Mouse (Mus musculus) thymus, postnatal 36 days (tissue): Measurements from ENCODE around the gene Herc3.

Experiments
- DNase-seq, 2 experiments: peaks; one replicate each; pipeline ENCODE4 v3.0.0; 2022; ENCODE audit warnings: mixed read lengths in 2 of 2

Herc3 gene

DNA sequence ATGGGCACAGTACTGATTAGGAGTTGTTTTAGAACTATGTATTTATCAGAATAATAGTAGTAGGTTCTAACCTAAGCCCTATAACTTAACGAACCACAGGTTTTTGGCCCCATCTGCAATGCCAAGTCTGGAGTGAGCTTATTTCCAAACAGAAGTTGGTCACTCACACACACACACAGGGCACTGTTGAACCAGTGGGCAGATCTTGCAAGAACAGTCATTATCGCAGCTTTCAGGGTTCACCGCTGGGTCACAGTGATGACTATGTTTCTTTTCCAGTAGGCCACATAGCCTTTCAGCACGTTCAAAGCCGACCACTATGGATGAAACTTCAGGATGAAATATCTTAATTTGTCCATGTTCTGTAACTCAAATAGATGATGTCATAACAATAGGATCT lies 91.2 kb downstream of the Herc3 start:
- DNase-seq, result no peak

DNA sequence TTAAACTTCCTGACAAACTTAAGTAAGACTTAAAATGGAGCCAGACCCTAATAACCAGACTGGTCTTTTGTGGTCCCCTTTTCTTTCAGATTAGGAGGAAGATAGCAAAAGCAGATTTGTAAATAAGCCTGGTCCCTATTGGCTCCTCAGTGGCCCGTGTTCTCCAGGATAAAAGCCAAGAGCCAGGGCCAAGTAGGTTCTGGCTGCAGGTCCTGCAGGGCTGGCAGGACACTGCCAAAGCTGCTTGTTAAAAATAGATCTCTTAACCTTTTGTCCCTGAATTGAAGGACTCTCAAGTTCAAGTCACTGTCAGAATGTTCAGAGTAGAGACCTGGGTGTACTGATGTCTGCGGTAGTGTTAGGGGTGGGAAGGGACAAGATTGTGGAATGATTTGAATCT lies 96.6 kb downstream of the Herc3 start:
- no peak for DNase-seq

DNA sequence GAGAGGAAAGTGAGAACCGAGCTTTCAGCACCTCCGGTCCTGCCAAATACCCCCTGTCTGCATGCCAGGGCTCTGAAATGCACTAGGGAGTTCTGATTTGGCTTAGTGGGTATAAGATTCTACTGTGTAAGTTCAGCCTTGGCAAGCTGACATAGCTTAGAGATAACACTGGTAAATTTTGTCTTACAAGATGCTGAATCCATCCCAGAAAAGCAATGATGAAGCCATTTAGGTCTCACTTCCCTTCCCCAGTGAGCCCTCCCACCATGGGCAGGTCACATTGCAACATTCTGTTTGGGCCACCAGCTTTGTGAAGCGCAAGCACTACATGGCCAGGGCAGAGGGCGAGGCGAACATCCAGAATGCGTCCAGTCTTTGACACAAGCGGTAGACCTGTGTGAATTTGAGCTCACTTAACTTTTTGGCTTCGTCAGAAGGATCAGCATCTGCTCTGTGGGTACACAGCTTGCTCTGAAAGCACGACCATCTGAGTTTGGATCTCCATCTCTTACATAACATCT lies 98.7 kb downstream of the Herc3 start:
- DNase-seq, result no peak

DNA sequence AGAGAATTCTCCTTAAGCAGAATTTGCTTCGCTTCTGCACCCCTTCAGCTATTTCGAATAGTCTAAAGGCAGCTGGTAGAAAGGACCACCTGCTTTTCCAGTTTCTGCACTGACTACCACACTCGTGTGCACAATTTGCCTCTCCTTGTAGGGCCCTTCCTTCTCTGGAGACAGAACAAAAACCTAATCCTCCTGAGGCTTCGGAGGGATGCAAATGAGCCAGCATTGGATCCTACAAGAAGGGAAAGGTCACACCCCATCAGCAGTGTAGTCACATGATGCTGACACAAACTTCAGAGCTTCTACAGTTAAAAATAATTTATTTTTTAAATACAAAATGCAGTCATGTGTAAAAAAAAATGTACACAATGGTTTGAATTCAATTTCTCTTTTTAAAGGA lies 99.9 kb downstream of the Herc3 start:
- no peak for DNase-seq

DNA sequence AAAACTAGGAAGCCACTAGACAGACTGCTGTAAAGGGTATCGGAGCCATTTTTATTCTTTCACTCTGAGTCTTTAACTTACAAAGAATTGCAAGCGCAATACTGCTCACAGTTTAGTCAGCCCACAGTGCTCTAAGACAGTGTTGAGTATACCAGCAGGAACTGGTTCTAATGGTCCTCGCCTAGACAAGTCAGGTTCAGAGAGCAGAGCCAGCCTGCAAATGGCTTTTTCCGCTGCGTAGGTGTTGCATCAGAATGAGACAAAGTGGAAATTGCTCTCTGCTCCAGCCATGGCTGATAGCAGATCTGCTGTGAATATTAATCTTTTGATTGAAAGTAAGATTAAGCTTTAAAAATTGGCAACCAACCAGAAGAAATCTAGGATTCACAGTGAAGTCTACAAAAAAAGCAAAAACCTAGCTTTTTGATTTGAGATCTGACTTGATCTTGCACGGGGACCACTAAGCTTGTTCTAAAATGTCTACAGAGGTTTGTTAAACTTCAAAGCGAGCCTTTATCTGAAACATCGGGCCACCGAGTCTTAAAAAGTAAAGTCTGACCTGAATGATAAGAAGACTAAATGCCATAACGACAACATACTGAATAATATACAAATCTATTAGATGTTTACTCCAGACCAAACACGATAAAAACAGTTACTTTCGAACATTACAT lies 101.4 kb downstream of the Herc3 start:
- no peak for DNase-seq

DNA sequence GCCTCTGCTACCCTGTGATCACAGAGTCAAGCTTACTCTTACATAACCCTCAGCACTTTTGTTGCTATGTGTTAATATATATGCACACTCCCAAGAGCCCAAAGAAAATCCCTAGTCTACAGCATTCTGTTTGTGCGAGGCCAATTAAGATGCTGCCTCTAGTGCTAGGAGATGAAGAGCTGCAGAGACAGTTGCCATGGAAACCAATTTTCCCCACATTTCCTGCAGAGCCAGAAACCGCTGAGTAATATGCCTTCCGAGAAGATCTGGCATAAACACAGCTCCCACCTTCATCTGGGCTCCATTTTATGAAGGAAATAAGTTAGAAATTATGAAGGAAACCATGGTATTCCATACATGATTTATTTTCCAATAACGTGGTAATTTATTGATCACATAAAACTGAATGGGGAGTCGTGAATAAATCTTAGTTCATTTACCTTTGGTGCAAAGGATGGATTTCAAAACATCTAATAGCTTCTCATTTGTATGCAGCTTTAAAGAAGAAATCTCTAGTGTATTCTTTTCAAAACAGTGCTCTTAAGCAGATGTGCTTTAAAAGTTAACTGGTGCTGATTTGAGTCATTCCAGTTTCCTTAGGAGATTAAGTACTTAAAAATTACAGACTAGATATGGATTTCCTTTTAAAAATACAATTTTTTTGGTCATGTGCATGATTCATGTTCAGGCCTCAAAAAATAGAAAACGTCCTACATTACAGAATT lies 102.1 kb downstream of the Herc3 start:
- no peak for DNase-seq

DNA sequence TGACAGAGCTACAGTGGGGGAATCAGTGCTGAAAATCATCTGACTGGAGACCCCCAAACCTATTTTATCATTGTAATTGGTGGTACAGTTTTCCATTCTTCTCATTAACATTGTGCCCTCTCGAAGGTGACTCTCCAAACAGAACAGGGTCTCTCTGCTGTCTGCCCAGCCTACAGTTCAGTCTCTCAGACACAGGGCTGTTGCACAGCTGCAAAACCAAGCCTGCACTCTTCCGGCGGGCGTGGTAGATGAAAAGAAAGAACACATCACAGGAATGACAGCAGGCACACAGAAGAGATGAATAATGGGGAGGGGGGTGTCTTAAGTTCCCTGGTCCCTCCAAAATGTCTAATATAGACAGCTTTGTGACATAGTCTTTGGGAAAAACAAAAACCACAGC lies 102.9 kb downstream of the Herc3 start:
- peak in 1 of 2 experiments; percentile 15 for DNase-seq

DNA sequence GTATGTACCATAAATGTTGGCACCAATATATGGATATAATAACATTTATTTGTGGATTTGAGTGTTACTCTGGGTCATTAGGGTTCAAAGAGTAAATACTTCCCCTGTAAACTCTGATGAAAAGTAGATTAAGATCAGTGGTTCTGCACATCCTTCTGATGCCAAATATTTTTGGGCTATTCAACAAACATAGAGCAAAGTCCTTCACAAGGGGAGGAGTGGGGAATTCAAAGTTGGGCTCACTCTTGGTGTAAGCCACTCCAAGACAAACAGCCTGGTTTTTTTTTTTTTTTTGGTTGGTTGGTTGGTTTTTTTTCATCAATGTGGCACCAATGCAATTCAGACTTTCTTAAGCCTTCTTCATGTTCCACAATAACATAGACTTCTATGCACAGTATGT lies 106.5 kb downstream of the Herc3 start:
- DNase-seq, result no peak

DNA sequence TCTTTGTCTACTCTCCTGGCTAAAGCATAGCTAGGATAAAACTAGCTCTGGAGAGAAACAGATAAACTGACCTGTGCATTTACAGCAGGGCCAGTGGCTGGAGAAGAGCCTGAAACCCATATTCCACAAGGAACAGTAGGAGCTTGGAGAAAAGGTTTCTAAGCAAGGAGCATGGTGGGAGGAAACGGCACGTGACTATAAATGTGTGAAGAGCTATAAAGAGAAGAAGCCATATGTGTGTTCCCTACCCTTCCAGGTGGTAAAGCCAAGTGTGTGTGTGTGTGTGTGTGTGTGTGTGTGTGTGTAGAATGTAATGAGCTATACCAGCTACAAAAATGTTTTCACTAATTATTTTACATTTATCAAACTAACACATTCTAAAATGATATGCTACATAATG lies 111.0 kb downstream of the Herc3 start:
- no peak for DNase-seq

DNA sequence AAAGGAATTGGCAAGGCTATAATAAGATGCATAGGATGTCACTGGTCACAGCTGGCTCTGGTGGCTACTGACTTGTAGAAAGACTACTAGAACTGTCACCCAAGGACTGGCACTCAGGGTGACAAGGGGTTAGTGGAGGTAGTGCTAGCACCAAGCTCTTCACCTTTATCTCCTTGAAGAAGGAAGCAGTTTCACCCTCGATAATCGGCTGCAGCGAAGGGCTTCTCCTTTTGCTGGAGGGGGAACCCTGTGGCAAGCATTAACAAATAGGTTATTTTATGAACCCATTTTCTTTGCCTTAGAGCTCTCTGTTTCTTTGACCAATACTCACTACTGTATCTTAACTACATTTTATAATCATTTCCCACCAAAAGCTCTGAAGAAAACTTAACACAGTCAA lies 112.7 kb downstream of the Herc3 start:
- DNase-seq, result no peak

DNA sequence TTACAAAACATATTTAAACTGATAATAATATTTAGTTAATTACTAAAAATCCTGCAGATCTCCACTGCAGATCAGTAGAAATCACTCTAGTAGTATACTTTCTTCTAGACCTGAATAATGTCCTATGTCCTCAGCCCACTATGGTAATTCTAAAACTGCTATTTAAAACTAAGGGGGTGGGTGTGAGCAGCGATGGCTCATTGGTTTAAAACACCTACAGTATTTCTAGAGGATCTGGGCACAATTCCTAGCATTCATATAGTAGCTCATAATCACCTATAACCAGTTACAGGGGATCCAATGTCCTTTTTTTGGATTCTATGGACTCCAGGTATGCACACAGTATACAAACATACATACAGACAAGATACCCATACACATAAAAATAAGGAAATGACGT lies 115.0 kb downstream of the Herc3 start:
- no peak for DNase-seq

DNA sequence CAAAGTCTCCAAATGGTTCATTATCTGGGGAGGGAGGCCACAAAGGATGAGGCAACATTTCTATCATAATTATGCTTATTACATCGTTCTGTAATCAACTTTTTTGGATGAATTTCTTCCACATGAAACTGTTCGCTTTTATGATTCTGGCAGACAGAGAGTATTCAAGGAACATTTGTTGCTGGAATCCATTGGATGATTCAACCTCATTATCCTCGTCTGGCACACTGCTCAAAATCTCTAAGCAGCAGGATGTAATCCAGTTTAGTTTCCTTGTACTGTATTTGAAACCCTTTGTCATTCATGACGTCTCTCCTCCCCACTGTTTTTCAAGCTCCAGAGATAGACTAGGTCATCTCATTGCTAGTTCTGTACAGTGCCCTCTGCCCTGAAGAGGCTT lies 115.6 kb downstream of the Herc3 start:
- DNase-seq, result no peak

DNA sequence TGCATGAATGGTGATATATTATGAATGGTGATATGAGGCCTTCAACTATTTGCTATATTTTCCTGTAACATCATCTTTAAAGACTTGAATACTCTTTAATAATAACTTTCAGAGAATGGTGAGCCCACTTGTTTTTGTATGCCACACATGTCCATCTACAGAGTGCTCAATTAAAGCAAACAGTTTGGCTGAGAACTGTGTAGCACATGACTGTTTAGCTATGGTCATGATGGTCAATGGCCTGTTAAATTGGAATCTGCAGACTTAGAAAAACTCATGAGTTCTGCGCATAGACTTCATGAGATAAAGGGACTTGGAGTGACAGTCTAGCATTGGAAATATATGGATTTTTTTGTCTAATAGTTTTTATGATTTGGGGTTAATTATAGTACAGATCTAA lies 119.1 kb downstream of the Herc3 start:
- DNase-seq, result no peak

DNA sequence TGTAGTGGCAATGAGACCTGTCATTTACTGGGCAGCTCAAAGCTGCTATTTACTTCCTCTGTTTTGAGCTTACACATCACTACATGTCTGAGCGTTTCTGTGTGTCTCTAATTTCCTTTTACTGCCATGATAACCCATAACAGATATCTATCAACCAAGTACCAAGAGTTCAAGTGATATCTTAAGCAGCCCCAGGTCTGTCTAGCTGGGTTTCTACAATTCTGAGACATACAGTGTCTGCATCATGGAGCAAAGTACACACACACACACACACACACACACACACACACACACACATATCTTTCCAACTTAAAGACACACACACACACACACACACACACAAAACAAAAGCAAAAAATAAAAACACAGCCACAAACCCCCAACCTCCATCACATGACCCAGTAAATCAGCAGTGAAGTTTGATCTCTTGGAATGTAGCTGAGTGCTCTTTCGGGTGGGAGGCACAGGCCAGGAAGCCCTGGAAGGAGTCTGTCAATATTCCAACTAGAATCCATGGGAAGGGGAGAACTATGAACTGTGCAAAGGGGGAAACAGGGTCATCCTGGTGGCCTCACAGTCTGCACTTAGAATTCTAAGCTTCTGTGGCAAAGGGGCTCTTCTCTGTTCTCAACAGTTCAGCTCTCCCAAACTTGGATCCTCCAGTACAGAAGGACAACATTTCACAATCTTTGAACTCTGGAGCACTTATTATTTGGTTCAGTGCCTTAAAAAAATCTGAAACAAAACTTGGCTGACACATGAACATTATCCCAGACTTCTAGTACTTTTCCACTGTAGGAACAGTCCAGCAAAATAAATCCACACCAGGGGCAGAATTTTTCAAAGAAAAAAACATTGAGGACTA lies 120.1 kb downstream of the Herc3 start:
- DNase-seq, result no peak

DNA sequence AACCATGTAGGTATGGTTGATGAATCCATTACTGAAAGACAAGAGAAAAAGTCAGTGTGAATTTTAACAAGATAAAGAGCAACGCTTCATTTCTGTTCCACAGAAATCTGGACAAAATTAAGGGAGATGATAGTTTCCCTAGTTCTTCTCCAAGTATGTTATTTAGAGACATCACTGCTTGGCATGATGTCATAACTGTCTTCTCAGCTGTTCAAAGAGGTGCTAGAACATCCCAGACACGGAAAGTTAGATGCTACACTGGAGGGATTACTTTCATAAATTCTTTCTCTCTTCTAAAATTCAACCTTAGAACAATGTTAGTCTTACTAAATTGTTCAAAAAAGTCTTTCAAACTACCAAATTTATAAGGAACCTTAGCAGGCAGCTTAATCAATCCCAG lies 129.3 kb downstream of the Herc3 start:
- no peak for DNase-seq

DNA sequence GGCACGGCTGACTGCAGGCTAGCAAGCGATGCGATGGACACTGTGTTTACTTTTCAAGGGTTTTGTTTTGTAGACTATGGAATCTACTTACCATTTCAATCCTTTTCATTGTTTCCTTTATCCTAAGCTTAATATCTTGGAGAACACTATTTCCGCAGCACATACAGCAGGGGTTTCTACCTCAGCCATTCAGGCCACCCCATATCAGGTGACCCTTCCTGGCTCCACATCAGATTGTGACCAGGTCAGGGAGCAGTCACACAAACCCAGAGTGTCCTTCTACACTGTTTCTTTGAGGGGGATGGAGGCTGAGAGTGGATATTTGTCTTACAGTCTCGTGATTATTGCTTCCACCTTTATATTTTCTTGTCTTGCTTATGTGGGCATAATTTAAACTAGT lies 131.4 kb downstream of the Herc3 start:
- no peak for DNase-seq

DNA sequence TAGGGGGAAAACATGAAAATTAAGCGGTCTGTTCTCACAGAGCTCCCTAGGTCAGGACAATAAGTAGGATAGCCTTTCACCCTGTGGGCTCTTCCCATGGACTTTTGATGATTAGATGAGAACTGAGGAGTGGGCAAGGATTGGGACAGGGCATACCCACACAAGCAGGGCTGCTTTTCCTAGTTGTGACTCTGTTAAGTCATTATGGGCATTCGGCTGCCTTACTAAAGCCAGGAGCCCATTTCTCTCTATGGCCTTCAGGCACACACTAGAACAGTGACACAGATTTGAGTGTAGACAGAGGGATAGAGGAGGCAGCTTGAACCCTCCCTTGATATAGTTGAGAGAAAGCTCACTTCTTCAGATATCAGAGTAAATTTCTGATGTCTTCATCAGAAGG lies 132.8 kb downstream of the Herc3 start:
- DNase-seq, result no peak

DNA sequence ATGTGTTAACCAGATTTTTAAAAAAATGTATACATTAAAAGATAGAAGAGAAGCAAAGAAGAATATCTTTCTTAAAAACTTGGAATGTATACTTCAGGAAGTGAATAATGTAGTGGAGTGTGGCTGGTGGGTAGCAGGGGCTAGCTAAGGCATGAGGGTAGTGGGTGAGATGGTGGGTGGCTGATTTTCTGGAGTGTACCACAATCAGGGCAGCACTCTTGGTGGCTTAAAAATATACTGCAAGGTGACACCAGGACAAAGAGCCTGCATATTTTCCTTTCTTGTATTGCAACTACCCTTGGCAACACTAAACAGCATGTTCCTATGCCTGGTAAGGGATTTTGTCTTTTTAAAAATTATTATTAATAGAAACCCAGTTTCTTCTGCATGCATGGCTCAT lies 133.3 kb downstream of the Herc3 start:
- DNase-seq, result no peak

DNA sequence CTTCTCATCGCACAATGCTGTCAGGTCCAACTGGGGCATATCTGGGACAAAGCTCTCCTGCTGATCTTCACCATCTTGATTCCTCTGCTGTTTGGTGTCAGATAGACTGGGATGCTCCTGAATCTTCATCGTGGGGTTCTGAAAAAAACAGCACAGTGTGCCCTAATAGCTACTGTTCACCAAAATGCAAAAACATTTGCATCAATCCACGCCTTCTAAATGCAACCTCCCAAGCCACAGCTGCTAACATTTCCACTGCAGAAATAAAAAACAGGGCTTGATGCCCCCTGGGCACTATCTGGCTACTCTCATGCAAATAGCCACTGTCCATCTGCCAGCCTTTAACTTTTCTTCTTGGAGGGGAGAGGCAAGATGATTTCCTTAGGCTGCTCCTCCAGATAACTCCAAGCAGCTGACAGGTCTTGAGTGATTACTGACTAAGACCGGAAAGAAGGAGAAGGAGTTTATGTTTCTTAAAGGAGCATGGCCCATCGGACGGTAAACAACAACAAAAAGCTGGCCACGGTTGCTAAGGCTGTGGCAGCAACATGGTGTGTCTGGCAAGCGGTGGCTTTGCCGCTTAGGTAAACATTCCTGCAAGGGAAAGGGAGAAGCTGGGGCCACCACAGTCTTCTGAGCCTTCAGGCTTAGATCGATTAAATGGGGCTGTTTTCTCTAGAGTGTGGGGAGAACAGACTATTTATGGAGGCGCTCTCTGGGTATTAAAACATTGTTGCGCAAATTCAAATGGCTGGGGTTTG lies 134.0 kb downstream of the Herc3 start:
- DNase-seq, result no peak

DNA sequence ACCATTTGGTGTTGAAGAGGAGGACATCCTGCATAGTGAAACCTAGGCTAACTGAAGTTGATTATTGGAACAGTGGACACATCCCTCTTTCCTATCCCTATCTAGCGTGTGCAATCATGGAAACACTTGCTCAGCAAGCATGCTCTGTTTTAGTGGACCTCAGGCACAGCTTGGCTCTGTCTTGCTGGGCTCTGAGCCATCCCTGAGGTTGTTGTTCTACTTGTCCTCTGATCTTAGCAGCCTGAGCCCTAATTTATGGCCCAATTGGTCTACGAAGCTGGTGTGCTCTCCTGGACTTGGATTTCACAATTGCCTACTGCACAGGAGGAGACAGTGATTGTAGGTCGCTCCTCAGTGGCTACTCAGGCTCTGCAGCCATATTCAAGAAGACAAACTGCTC lies 137.0 kb downstream of the Herc3 start:
- DNase-seq, result no peak
